10 mouse cellular contexts compared by ENCODE assay signal in the genomic region with DNA sequence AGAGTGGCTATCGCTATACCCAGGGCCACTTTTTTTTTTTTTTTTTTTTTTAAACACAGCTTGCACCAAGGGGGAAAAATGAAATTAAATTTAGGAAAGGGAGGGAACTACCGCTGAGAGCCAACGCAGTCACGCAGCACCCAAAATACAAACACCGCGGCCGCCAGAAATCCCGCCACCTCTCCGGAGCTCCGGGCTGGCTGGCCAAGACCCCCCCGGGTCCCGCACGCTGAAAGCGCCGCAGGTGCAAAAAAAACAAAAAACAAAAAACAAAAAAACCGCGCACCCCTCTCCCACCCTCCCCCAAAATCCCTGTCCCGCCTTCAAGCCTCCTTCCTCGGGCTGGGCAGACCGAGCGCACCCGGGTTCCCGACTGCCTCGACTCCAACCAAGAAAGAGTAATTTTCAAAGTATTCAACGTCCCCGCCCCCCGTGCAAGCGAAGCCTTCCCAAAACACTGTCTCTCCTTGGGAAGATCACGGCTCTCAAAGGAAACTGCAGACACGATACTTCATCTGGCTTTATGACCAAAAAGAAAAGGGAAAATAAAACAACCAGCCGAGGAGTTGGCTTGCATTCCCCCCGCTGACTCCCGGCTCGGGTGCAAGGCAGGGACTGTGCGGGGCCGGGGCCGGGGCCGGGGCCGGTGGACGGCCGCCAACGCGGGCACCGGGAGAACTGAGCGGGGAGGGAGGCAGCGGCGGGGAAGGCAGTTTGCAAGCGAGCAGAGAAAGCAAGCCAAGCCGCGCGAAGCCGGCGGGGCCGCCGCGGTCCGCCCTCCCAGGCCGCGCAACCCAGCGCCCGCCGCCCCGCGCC. TPM values are rescaled to one million over a fixed set of nuclear protein-coding genes. Genes with fewer than 3 reads are reported as not detected.
A peak's percentile ranks its signal among the peaks of the same experiment; 100 is the strongest.
DNase-seq lines count a peak whose midpoint lies in the region; ATAC-seq lines count a peak whose summit lies in the region.
"Had no signal": no experiment of that assay in that cellular context is flagged by ENCODE, and none has a peak within 500 bp of the region (broad histone marks: within the 10 kb centered on the region; RNA-seq: fewer than 3 reads in every experiment).

No protein-coding gene starts in this region.

- no peaks in the 10 kb centered on the region for H3K27me3 ChIP-seq in embryonic facial prominence, embryonic 15.5 days
- peaks cover 36% of the 10 kb centered on the region for H3K27me3 ChIP-seq in hindbrain, embryonic 13.5 days
- H3K27me3 ChIP-seq in liver, embryonic 11.5 days (replicated peaks; ENCODE audit: control insufficient read depth, insufficient read depth, low read length), result peaks cover 32% of the 10 kb centered on the region
- peaks cover 30% of the 10 kb centered on the region for H3K27me3 ChIP-seq in neural tube, embryonic 13.5 days

- H3K36me3 ChIP-seq in embryonic facial prominence, embryonic 15.5 days, result no peaks in the 10 kb centered on the region
- H3K36me3 ChIP-seq in hindbrain, embryonic 13.5 days, result no peaks in the 10 kb centered on the region
- H3K36me3 ChIP-seq in liver, embryonic 11.5 days (ENCODE audit: control insufficient read depth, insufficient read depth, low read length), result no peaks in the 10 kb centered on the region
- H3K36me3 ChIP-seq in neural tube, embryonic 13.5 days, result no peaks in the 10 kb centered on the region
- H3K36me3 ChIP-seq: G1E had no signal

- H3K9ac ChIP-seq in embryonic facial prominence, embryonic 15.5 days, result peak overlapping the region; percentile 86
- H3K9ac ChIP-seq in hindbrain, embryonic 13.5 days, result peak overlapping the region; percentile 87
- peak overlapping the region; percentile 74 for H3K9ac ChIP-seq in liver, embryonic 11.5 days (ENCODE audit: low read depth, low read length)
- peak overlapping the region; percentile 83 for H3K9ac ChIP-seq in neural tube, embryonic 13.5 days

- peak overlapping the region; percentile 96 for H3K4me2 ChIP-seq in embryonic facial prominence, embryonic 15.5 days (replicated peaks)
- peak overlapping the region; percentile 96 for H3K4me2 ChIP-seq in hindbrain, embryonic 13.5 days
- H3K4me2 ChIP-seq in liver, embryonic 11.5 days, result peak overlapping the region; percentile 86
- H3K4me2 ChIP-seq in neural tube, embryonic 13.5 days, result peak overlapping the region; percentile 86

- 0% methylated on average over 64 of the region's 64 CpGs for WGBS in embryonic facial prominence, embryonic 15.5 days
- WGBS in hindbrain, embryonic 13.5 days, result under 1% methylated on average over 64 of the region's 64 CpGs
- WGBS in liver, embryonic 11.5 days, result under 1% methylated on average over 58 of the region's 64 CpGs
- under 1% methylated on average over 63 of the region's 64 CpGs for WGBS in neural tube, embryonic 13.5 days

- peak overlapping the region; percentile 78 for H3K4me3 ChIP-seq in embryonic facial prominence, embryonic 15.5 days (replicated peaks)
- peak overlapping the region; percentile 65 for H3K4me3 ChIP-seq in hindbrain, embryonic 13.5 days
- peak overlapping the region; percentile 68 for H3K4me3 ChIP-seq in liver, embryonic 11.5 days (ENCODE audit: low read depth, low read length)
- H3K4me3 ChIP-seq in neural tube, embryonic 13.5 days, result peak overlapping the region; percentile 58

- H3K9me3 ChIP-seq in embryonic facial prominence, embryonic 15.5 days (replicated peaks), result no peaks in the 10 kb centered on the region
- H3K9me3 ChIP-seq in hindbrain, embryonic 13.5 days, result no peaks in the 10 kb centered on the region
- H3K9me3 ChIP-seq in liver, embryonic 11.5 days (ENCODE audit: control insufficient read depth, low read length), result no peaks in the 10 kb centered on the region
- H3K9me3 ChIP-seq in neural tube, embryonic 13.5 days, result no peaks in the 10 kb centered on the region

- ATAC-seq in cerebellum, adult (ENCODE audit: insufficient number of reproducible peaks, low FRiP score, low TSS enrichment), result no peak
- no peak for ATAC-seq in embryonic facial prominence, embryonic 15.5 days (ENCODE audit: insufficient number of reproducible peaks, low FRiP score, low TSS enrichment, low read depth)
- ATAC-seq in hindbrain, embryonic 13.5 days (ENCODE audit: low FRiP score), result 0 out of 2 replicates have a peak, but pooled peaks have one; percentile 4
- peak; percentile 23; the same call in 1 of the 2 replicates for ATAC-seq in liver, embryonic 11.5 days (replicated peaks; ENCODE audit: low FRiP score)
- ATAC-seq in neural tube, embryonic 13.5 days (ENCODE audit: low read depth), result peak; percentile 13

- DNase-seq in cerebellum, adult 11 months, result peak; percentile 60
- DNase-seq in adrenal gland, adult 2 months, result peak; percentile 77
- peak; percentile 64 for DNase-seq in liver, embryonic 11.5 days (ENCODE audit: low spot score)
- DNase-seq in thymus, postnatal 4 days, result peak; percentile 77

- peak overlapping the region; percentile 100 for H3K27ac ChIP-seq in embryonic facial prominence, embryonic 15.5 days (replicated peaks)
- H3K27ac ChIP-seq in hindbrain, embryonic 13.5 days, result peak overlapping the region; percentile 98
- H3K27ac ChIP-seq in liver, embryonic 11.5 days (ENCODE audit: low read depth, low read length), result peak overlapping the region; percentile 93
- peak overlapping the region; percentile 99 for H3K27ac ChIP-seq in neural tube, embryonic 13.5 days (replicated peaks)

- H3K4me1 ChIP-seq in embryonic facial prominence, embryonic 15.5 days, result peaks cover 54% of the 10 kb centered on the region
- peaks cover 43% of the 10 kb centered on the region for H3K4me1 ChIP-seq in hindbrain, embryonic 13.5 days (replicated peaks)
- peaks cover 10% of the 10 kb centered on the region for H3K4me1 ChIP-seq in liver, embryonic 11.5 days (replicated peaks; ENCODE audit: control insufficient read depth, insufficient read depth, low read length)
- H3K4me1 ChIP-seq in neural tube, embryonic 13.5 days (replicated peaks), result peaks cover 60% of the 10 kb centered on the region

RNA-seq across cellular contexts. Expression of a gene that starts 0.7 kb away (rescaled TPM):
- not detected for total RNA-seq in adrenal gland, adult 2 months (2021)
- not detected in 2 replicates for polyA plus RNA-seq in adrenal gland, adult 2 months (2012; rRNA removed)
- polyA plus RNA-seq in embryonic facial prominence, embryonic 15.5 days (2015; fragmentation: Nextera tagmentation; extraction: Ambion mirVana), result not detected in 2 replicates
- not detected in 2 replicates for polyA plus RNA-seq in hindbrain, embryonic 13.5 days (2015; fragmentation: Nextera tagmentation; extraction: Ambion mirVana)
- not detected in 2 replicates for polyA plus RNA-seq in liver, embryonic 11.5 days (2014; fragmentation: Nextera tagmentation; extraction: Ambion mirVana)
- not detected in 2 replicates for polyA plus RNA-seq in neural tube, embryonic 13.5 days (2015; fragmentation: Nextera tagmentation; extraction: Ambion mirVana)
- total RNA-seq: G1E; layer of hippocampus, adult 18-20 months had no signal
- polyA plus RNA-seq: G1E had no signal

RNA-seq across cellular contexts. Expression of a gene that starts 1.1 kb away (rescaled TPM):
- 10 to 100 TPM; 75.1 to 88.5 TPM for total RNA-seq in adrenal gland, adult 2 months (2021)
- polyA plus RNA-seq in adrenal gland, adult 2 months (2012; rRNA removed), result 36.0 and 36.8 TPM in 2 replicates
- polyA plus RNA-seq in embryonic facial prominence, embryonic 15.5 days (2015; fragmentation: Nextera tagmentation; extraction: Ambion mirVana), result 3.0 and 3.4 TPM in 2 replicates
- 0.22 and 0.32 TPM in 2 replicates for polyA plus RNA-seq in hindbrain, embryonic 13.5 days (2015; fragmentation: Nextera tagmentation; extraction: Ambion mirVana)
- polyA plus RNA-seq in liver, embryonic 11.5 days (2014; fragmentation: Nextera tagmentation; extraction: Ambion mirVana), result 0.38 and 0.42 TPM in 2 replicates
- polyA plus RNA-seq in neural tube, embryonic 13.5 days (2015; fragmentation: Nextera tagmentation; extraction: Ambion mirVana), result 0.37 and 0.53 TPM in 2 replicates
- polyA plus RNA-seq: G1E had no signal

RNA-seq across cellular contexts. Expression of a gene that starts 55.4 kb away (rescaled TPM):
- not detected for total RNA-seq in adrenal gland, adult 2 months (2021)
- not detected in 2 replicates for polyA plus RNA-seq in adrenal gland, adult 2 months (2012; rRNA removed)
- polyA plus RNA-seq in embryonic facial prominence, embryonic 15.5 days (2015; fragmentation: Nextera tagmentation; extraction: Ambion mirVana), result 4.4 and 5.9 TPM in 2 replicates
- polyA plus RNA-seq in hindbrain, embryonic 13.5 days (2015; fragmentation: Nextera tagmentation; extraction: Ambion mirVana), result not detected in 2 replicates
- not detected in 2 replicates for polyA plus RNA-seq in liver, embryonic 11.5 days (2014; fragmentation: Nextera tagmentation; extraction: Ambion mirVana)
- polyA plus RNA-seq in neural tube, embryonic 13.5 days (2015; fragmentation: Nextera tagmentation; extraction: Ambion mirVana), result not detected in 2 replicates
- total RNA-seq: G1E had no signal
- polyA plus RNA-seq: G1E had no signal

Comparison
In these comparisons a context has a peak if more than half of its experiments do, and no peak if none do; other contexts are left out.
1. ATAC-seq: peak in hindbrain, embryonic 13.5 days (single experiment), liver, embryonic 11.5 days (single experiment) and neural tube, embryonic 13.5 days (single experiment); none in cerebellum, adult (single experiment) and embryonic facial prominence, embryonic 15.5 days (single experiment).
2. Peak in every context shown above with its lines, with median percentiles within 50 percentile points of each other: DNase-seq, H3K27ac ChIP-seq, H3K4me2 ChIP-seq, H3K4me3 ChIP-seq and H3K9ac ChIP-seq.